Mouse (Mus musculus): Measurements from ENCODE around the gene Sapcd2. TPM values are rescaled to one million over a fixed set of nuclear protein-coding genes. Genes with fewer than 3 reads are reported as not detected.

Gene Sapcd2
- 10 to 100 TPM; 11.9 to 15.3 TPM for total RNA-seq (2021)
- long read RNA-seq, experiment 1, partial matches to known transcripts, result 3 of 13 reads
- long read RNA-seq, experiment 1, other reads (novel, unspliced or antisense), result 5 of 13 reads
- long read RNA-seq, experiment 2, transcript Sapcd2-201 (7 exons, 3,121 nt), result major isoform, 11 of 25 reads
- long read RNA-seq, experiment 2, partial matches to known transcripts, result 3 of 25 reads
- long read RNA-seq, experiment 2, other reads (novel, unspliced or antisense), result 10 of 25 reads

DNA sequence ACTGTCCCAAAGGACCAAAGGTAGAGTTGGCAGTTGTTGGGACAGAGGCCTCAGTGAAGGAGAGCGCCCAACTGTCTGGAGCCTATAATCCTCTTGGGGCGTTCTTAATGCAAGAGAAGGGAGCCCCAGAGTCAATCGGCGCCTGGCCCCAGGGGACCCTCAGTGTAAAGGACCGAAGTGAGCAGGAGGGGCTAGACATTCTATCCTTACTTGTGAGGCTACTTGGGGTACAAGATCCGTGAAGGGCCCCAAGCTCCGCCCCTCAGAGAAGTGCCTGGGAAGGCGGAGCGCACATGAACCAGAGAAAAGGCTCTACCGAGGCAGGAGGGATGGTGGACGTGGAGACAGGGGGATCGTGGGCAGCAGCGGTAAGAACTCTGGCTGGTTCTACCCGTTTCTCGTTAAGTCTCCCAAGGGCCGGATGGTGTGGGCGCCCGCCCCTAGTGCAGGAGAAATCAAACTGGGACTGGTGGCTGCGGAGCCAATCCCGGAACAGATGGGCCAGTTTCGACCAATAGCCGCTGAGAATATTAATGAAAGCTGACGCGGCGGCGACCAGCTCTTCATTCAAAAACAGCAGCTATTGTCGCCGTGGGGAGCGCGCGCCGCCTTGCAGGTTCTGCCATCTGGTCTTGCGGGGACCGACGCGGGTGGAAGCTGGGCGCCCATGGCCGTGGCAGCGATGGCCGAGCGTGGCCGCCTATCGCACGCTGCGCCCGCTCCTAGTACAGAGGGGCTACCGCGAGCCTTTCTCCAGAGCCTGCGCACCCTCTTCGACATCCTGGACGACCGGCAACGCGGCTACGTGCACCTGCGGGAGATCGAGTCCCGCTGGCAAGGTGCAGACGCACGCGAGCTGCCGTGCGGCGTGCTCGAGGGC is at the start of gene Sapcd2:
Gene Sapcd2, plus strand, starts transcription at position 558 of the 880 bp plus-strand sequence.
- DNase-seq (ENCODE audit: low spot score in 2 of 2), result peak; percentile 83 to 92

DNA sequence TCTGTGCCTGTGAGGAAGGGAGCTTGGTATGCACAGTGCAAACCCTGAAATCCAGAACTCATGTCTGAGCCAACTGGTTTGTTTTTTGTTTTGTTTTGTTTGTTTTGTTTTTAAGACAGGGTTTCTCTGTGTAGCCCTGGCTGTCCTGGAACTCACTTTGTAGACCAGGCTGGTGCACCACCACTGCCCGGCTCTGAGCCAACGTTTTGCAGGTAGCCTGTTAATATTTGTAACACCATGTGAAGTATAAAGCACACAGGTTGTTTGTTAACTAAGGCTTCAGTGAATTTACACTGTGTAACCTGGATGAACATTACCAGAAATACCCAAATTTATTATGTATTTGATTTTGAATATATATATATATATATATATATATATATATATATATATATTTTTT is 46.1 kb upstream of the Sapcd2 start:
- DNase-seq (ENCODE audit: low spot score in 2 of 2), result no peak

DNA sequence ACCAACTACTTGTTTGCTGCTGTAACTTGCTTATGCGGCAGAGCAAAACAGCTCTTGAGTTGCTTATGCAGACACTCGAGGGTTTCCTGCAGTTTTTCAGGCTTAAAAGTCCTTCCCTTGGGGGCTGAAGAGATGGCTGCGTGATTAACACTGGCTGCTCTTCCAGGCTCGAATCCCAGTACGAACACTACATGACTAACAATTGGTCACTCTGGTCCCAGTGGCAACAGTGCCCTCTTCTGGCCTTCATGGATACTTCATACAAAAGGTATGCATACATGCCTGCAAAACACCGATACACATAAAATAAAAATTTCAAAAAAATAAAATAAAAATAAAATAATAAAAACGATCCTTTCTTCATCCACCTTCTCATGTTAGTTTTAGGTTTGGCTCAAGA is 43.7 kb upstream of the Sapcd2 start:
- DNase-seq (ENCODE audit: low spot score in 2 of 2), result peak in 1 of 2 experiments; percentile 55

DNA sequence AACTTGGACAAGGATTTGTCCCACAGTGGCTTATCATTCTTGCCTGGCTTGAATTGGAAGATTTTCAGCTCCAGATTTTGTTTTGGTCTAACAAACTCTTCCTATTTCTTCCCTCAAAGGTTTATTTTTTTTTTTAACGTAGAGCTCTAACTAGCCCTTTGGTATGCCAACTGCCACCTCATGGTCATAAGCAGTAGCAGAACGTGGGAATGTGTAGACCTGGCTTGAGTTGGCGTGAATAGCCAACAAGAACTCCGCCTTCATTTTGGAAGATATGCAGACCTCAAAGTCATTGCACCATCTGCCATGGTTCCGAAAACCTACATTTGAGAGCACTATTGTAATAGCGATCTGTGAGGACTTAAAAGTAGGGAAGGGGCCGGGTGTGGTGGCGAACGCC is 40.7 kb upstream of the Sapcd2 start:
- DNase-seq (ENCODE audit: low spot score in 2 of 2), result no peak

DNA sequence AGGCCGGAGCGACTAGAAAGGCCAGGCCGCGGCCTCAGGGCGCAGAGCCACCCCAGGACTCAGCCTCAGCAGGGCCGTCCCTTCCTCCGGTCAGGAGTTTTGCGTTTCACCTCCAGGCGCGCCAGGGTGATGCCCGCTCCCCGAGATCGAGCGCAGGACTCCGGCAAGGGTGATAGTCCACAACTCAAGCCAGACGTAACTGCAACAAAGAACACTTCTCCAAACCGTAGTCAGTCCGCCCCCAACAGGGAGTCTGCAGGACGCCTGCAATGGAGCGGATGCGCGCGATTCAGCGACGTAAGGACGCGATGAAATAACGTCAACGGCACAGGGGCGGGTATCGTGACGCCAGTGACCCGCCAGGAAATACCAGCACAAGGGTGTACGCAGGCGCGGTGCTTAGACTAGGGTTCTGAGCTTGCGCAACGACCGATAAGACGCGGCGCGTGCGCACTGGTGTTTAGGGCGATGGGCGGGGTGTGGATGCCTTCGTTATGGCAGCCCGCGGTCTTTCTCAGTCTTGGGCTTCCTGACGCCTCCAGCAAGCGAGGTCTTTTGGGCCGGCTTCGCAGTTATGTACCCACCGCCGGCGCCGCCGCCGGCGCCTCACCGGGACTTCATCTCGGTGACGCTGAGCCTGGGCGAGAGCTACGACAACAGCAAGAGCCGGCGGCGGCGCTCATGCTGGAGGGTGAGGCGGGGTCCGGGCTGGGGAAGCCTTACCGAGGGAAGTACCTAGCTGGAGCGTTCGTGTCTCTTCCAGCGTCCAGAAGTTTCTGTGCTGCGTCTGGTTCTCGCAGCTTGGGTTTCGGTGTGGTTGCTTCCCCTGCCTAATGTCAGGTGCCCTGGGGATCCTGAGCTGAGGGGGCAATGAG is 39.6 kb upstream of the Sapcd2 start, which contains the start of gene Man1b1:
Gene Man1b1, plus strand, starts transcription at position 53 of the 875 bp plus-strand sequence.
- DNase-seq (ENCODE audit: low spot score in 2 of 2), result peak; percentile 98 to 100

DNA sequence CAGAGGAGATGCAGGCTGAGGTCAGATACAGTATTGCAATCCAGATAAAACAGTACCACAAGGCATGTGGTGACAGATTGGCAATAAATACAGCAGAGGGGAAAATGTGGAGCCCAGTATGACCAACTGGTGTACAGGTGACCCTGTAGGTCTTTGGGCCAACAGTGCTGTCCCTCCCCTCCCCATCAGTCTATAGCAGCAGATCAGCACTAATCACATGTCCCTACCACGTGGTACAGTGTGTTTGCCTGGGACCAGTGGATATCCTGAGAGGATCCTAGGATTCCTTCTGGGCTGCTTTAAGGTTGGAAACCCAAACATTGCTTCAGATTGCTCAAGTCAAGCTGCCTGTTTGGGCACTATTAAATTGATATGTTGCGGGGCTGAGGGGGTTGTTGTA is 38.6 kb upstream of the Sapcd2 start:
- no peak for DNase-seq (ENCODE audit: low spot score in 2 of 2)

DNA sequence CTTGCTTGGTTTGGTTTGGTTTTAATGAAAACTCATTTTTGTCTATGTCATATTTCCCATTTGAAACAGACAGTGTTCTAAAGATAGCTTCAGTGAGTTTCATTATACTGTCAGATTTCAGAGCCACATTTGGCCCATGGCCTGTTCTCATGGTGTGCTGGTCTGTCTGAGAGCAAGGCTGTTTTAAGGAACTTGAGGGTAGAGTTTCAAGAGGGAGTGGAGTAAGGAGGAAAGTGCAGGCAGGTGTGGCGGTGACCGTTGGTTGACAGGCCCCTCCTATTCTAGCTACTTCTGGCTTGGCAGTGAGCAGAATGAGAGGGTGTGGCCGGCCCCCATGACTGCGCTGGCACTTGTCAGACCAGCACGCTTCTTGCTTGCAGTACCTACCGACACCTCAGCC is 33.8 kb upstream of the Sapcd2 start:
- DNase-seq (ENCODE audit: low spot score in 2 of 2), result no peak

DNA sequence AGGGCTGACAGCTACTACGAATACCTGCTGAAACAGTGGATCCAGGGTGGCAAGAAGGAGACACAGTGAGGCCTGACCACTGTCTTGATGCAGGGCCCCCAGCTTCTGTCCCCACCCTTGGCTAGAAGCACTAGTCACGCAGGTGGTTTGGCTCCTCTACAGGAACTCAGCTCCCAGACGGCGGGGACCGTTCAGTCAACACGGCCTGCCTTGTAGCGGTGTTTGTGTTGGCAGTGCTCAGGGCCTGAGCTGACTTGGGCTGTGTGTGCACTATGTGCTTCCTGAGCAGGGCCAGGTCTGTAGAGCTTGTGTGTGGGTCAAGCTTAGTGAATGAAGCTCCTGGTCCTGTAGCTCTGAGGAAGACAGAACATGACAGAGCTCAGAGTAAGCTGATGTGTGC is 24.0 kb upstream of the Sapcd2 start:
- DNase-seq (ENCODE audit: low spot score in 2 of 2), result no peak

DNA sequence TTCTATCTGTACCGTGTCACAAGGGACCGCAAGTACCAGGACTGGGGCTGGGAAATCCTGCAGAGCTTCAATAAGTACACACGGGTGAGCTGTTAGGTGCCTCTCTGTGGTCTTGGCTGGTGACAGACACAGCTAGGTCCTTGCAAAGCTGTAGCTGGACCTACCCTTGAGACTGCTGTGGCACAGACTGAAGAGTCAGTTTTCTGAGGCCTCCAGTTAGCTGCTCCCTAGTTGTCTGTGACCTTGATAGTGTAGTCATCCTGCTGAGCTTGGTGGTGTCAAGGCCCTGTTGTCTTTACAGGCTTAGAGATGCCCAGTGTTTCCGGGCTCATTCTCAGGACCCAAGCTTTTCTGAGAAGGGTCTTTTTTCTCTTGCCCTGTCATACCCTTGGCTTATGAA is 22.6 kb upstream of the Sapcd2 start:
- no peak for DNase-seq (ENCODE audit: low spot score in 2 of 2)

DNA sequence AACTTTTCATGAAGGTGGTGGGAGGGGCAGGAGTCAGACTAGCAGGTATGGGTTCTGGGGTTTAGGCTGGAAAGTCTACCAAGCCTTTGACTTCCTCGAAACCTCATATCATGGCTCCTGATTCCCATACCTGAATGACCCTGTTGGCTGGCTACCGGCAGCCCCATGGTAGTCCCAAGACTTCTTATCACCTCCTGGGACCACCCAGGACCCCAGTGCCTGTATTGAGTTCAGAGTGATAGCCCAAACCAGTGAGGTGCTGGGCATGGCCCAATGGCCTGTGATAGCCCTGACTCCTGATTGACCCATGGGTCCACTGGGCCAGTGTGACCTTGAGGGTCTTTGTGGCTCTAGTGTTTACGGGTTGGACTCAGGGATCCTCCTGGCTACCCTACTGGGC is 21.4 kb upstream of the Sapcd2 start:
- no peak for DNase-seq (ENCODE audit: low spot score in 2 of 2)

DNA sequence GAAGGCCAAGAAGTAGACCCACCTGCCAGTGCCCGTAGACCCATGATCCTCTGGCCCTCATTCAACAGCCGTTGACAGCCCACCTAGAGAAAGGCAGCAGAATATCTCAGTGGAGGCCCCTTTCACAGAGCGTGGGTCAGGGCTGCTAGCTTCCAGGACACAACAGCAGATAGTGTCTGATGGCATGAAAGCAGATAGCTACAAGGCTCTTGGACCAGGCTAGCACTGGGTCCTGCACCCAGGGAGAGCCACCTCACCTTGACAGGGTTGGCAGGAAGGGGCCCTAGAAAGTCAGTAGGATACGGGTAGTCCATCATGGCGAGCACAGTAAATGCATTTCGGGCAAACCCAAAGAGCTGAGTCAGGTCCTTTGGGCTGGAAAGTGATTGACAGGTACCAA is 17.9 kb upstream of the Sapcd2 start:
- no peak for DNase-seq (ENCODE audit: low spot score in 2 of 2)

DNA sequence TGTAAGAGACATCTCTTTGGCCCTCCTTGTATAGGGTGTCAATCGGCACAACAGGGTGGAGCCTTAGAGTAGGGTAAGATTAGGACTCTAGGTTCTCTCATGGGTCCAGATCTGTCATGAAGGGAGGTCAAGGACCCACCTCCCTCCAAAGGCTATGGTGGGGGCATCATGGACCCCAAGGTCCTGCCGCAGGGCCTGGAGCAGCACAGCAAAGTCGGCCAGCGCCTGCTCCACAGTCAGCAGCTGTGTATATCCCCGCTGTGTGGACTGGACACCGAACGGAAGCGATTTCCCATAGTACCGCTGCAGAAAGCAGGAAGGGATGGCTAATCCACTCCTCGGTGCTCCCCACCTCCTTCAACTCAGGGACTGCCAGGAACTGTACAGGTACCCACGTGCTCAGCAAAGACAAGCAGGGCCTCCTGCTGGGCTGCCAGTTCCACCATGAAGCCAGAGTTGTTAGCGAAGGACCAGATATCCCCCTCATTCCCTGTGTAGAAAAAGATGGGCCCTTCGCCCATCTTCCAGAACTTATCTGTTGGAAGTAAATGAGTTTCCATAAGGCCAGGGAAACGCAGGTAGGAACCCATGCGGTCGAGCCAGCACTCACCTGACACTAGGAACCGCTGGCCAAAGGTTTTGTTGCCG is 16.6 kb upstream of the Sapcd2 start:
- DNase-seq (ENCODE audit: low spot score in 2 of 2), result no peak

DNA sequence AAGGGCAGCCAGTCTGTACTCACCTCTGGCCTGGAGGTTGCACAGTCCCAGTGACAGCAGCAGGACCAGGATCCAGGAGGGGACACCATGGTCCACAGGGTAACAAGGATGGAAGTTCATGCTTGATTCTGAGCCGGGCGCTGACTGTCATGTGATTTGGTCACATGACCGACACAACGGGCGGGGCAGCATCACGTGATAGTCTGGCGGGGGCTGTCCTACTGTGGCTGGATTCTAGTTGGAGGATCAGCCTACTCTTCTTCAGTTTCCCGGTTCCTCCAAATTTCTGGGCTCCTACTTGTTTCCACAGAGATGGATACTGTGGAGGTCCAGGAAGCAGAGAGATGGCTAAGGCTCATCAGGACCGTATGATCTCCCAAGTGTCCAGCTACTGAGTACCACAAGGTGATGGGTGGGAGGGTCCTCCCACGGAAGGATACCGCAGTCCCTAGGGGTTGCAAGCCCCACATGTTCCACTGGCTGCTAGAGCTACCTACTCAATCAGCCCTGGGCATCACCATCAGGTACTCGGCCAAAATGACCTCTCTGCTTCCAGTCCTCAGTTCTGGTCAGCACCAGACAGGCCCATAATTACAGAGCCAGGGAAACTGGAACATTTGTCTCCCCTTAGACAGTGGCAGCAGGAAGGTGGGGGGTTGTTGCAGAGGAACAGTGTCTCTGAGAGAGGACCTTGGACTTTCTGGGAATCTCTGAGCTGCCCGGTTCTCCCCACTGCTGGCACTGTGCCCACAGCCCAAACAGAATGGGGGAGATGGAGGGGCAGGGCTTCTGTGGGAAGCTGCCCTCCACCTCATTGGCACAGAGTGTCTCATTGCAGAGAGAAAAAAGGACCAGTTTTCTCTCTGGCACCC is 15.7 kb upstream of the Sapcd2 start, which contains the start of gene Dpp7:
Gene Dpp7, minus strand, starts transcription at position 152 of the 872 bp plus-strand sequence.
- peak; percentile 65 to 86 for DNase-seq (ENCODE audit: low spot score in 2 of 2)

DNA sequence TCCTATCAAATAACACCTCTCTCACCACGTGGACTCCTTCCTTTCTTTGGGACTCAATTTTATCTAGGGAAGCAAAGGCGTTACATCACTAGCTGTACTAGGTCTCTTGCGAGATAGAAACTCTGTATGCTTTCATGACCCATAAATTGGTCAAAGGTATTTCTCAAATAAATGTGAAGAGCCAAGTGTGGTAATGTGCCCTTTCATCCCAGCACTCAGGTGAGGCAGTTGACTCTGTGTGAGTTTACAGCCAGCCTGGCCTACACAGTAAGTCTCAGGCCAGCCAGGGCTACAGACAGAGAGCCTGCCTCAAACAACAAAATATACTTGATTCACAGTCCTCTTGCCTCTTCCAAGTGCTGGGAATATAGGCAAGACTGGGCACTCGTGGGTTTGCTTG is 12.3 kb upstream of the Sapcd2 start:
- no peak for DNase-seq (ENCODE audit: low spot score in 2 of 2)

DNA sequence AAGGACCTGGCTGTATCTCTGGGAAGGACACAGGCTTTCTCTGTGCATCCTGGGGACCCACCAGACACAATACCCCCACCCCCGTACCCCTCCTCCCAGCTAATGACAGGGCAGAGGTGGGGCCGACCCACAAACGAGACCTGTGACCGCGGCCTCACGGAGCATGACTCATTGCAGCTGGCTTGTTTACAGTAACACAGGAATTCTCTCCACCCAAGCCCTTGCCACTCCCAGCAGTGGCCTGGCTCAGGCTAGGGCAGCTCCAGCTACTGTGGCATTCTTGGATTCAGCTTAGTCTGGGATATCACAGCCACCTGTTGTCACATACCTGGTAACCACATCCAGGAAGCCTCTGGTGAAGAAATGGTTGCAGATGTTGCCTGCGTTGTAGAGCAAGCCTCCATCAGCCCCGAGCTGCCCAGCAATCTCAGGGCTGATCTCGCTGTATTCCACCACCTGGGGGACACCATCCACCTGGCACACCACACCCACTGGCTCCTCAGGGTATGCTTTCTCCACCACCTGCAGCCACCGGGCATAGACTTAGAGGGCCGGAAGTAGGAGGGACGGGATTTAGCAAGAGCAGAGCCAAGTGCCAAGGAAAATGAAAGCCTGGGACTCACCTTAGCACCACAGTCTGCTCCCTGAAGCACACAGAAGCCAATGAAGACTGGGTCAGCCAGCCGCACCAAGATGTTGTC is 8.5 kb upstream of the Sapcd2 start:
- DNase-seq (ENCODE audit: low spot score in 2 of 2), result no peak

DNA sequence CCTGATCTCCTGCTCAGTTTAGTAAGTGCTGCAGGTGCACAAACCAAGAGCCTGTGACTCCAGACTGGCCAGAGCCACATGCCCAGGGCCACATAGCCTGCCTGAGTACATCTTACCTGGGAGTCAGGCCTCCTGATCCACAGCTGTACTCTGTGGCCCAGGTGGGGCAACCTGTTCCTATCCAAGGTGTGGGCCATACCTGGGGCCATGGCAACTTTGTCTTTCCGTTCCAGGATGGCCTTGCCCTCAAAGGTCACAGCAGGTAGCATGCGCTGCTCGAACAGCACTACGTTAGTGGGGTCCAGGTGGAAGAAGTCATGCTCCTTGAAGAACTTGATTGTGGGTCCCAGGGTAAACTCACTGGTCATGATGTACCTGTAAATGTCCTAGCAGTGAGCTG is 7.8 kb upstream of the Sapcd2 start:
- DNase-seq (ENCODE audit: low spot score in 2 of 2), result no peak

DNA sequence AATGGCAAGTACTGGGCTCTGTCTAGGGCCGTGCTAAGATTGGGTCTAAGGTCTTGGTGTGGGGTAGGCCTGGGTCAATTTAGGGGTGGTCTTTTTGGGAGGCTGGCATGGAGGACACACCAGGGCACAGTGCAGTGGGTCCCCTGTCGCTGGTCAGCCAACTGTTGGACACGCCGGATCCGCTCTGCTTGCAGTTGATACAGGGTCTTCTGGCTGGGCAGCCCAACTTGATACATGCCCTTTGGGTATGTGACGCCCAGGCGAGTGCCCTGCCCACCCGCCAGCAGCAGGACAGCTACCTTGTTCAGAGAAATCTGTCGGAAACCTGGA is 7.4 kb upstream of the Sapcd2 start:
- DNase-seq (ENCODE audit: low spot score in 2 of 2), result no peak

DNA sequence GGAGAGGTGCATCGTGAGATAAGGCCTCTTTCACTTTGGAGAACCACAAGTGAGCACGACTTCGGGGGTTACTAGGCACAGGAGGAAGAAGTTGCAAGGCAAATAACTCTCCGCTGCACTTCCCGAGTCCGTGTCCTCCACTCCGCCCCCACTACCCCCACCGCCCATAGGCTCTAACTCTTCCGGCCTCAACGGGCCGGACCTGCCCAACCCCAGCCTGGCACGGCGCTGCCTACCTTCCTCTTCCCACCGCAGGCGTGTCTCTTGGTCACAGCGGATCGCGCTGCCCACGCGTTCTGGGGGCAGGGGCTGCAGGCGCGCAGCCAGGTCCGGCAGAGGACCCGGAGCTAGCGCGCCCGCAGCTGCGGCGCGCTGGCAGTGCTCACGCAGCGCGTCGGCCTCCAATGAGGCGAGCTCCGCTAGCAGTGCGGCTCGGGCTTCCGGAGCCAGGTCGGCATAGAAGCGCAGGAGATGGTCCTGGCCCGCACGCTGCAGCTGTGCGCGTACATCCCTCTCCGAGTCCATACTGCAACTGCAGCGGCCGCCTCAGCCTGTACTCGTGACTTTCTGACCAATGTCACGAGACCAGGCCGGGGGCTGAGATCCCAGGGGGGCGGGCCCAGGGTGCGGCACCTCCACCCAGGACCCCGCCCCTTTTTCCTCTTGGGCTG is 6.9 kb upstream of the Sapcd2 start, which contains the start of gene Uap1l1:
Gene Uap1l1, minus strand, starts transcription at position 592 of the 671 bp plus-strand sequence.
- DNase-seq (ENCODE audit: low spot score in 2 of 2), result peak; percentile 31 to 45

DNA sequence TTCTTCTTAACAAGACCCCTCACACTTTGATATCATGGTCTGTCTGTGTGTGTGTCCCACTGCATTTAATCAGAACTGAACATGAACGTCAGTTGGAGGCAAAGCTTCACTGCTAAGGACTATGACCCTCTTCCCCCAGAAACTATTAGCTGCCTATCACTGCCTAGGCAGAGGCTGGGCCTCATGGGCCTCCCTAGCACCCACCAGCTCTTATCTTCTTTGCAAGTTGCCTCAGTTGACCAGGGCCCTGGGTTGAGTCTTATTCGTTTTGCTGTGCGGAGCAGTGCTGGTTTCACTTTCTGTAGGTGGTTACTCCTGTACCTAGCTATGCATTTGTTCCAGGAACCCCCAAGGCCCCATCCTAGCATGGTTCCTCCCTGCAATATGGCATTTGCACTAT is 2.1 kb upstream of the Sapcd2 start:
- DNase-seq (ENCODE audit: low spot score in 2 of 2), result no peak
